Mouse (Mus musculus) forebrain, postnatal 0 days (tissue): ENCODE data around the gene G3bp2. TPM values are rescaled to one million over a fixed set of nuclear protein-coding genes. Genes with fewer than 3 reads are reported as not detected.

Source experiments
- ATAC-seq: fragments of 200-750 bp; cut with Nextera tagmentation; 2 replicates; pipeline ENCODE4 v1.8.0; 2017; ENCODE audit warnings: mild to moderate bottlenecking, moderate library complexity
- DNase-seq: peaks from one replicate; pipeline ENCODE4 v3.0.0-alpha.2; 2015
- H3K27ac ChIP-seq: fragments of 300-500 bp; sonication (generic); 2 replicates; pipeline ENCODE4 v1.5.1; 2014; ENCODE audit warnings: low read depth, mild to moderate bottlenecking, antibody characterized with exemption, low read length, moderate library complexity, mixed read lengths
- H3K27me3 ChIP-seq: fragments of 300-500 bp; sonication (generic); 2 replicates; pipeline ENCODE4 v1.6.1; 2014; ENCODE audit warnings: mild to moderate bottlenecking, low read length, mixed read lengths; ENCODE audit not compliant: insufficient read depth
- H3K36me3 ChIP-seq: fragments of 300-500 bp; sonication (generic); 2 replicates; pipeline ENCODE4 v1.6.1; 2014; ENCODE audit warnings: mild to moderate bottlenecking, moderate library complexity; ENCODE audit not compliant: insufficient read depth
- H3K4me1 ChIP-seq: fragments of 300-500 bp; sonication (generic); 2 replicates; pipeline ENCODE4 v1.6.1; 2014; ENCODE audit warnings: antibody characterized with exemption; ENCODE audit not compliant: insufficient read depth
- H3K4me2 ChIP-seq: fragments of 300-500 bp; sonication (generic); 2 replicates; pipeline ENCODE4 v1.6.1; 2014; ENCODE audit warnings: low read depth, mild to moderate bottlenecking, moderate library complexity
- H3K4me3 ChIP-seq: fragments of 300-500 bp; sonication (generic); 2 replicates; pipeline ENCODE4 v1.5.1; 2014; ENCODE audit warnings: low read depth, low read length, mixed read lengths
- H3K9ac ChIP-seq: fragments of 300-500 bp; sonication (generic); 2 replicates; pipeline ENCODE4 v1.6.1; 2014; ENCODE audit warnings: mild to moderate bottlenecking
- H3K9me3 ChIP-seq: fragments of 300-500 bp; sonication (generic); 2 replicates; pipeline ENCODE4 v1.6.1; 2016; ENCODE audit warnings: low read length
- CTCF ChIP-seq: sonication (generic); IDR thresholded peaks from 2 replicates; pipeline ENCODE4 v1.5.1; 2016; ENCODE audit warnings: antibody characterized with exemption, control low read depth, low read depth
- WGBS: fragments of 180-500 bp; shearing (Covaris S2); extraction: QIAGEN DNeasy Blood & Tissue Kit; methylation state at CpG from one replicate; pipeline ENCODE4 v1.1.7; 2014; 5-methylcytosine and 5-hydroxymethylcytosine counted together
- polyA plus RNA-seq: library from polyadenylated mRNA; unstranded; fragments of >200 nt; fragmentation: Nextera tagmentation; extraction: Ambion mirVana; gene quantifications from 2 replicates; pipeline ENCODE4 v1.2.1, GENCODE M21; 2015
- total RNA-seq: library from RNA; depleted of rRNA; stranded (reverse); fragments of >200 nt; gene quantifications from 2 replicates; pipeline ENCODE4 v1.2.3, GENCODE M21; 2014; rRNA removed

The G3bp2 gene
- total and polyA plus RNA-seq, 2 experiments from 2014 or later, result 221 to 315 TPM

- Histone ChIP-seq H3K27ac (no peak overlapping the region), H3K4me3 (no peak overlapping the region), H3K4me2 (no peak overlapping the region), H3K9ac (no peak overlapping the region), H3K36me3 (no peaks in the 10 kb centered on the region; the same call in 1 of the 2 replicates), H3K27me3 (no peaks in the 10 kb centered on the region), H3K9me3 (no peaks in the 10 kb centered on the region), H3K4me1 (no peaks in the 10 kb centered on the region)
- TF ChIP-seq CTCF, result no peak
- 69% methylated on average over 2 of the region's 2 CpGs for WGBS
- no peak for DNase-seq
- no peak for ATAC-seq
These were observed 63.6 kb downstream of the G3bp2 start for GRCm38 (mm10) chr5:92019960-92020359.

GRCm38 (mm10) chr5:92011756-92012155 is 71.8 kb downstream of the G3bp2 start:
- TF ChIP-seq CTCF, result no peak
- 60% methylated on average over 7 of the region's 7 CpGs for WGBS

GRCm38 (mm10) chr5:92009827-92010226 is 73.7 kb downstream of the G3bp2 start:
- no peak for DNase-seq
- Histone ChIP-seq H3K4me3 (no peak overlapping the region), H3K27me3 (no peaks in the 10 kb centered on the region), H3K4me1 (no peaks in the 10 kb centered on the region), H3K27ac (no peak overlapping the region), H3K36me3 (no peaks in the 10 kb centered on the region), H3K9ac (no peak overlapping the region), H3K4me2 (no peak overlapping the region), H3K9me3 (no peaks in the 10 kb centered on the region)
- ATAC-seq, result no peak
- 46% methylated on average over 2 of the region's 2 CpGs for WGBS
- no peak for TF ChIP-seq CTCF

More at GRCm38 (mm10) chr5:92011756-92012155, 71.8 kb downstream of the G3bp2 start:
- H3K4me1 ChIP-seq, result no peaks in the 10 kb centered on the region
- no peak overlapping the region for H3K9ac ChIP-seq
- H3K4me3 ChIP-seq, result no peak overlapping the region
- no peak for DNase-seq
- no peak overlapping the region for H3K27ac ChIP-seq
- ATAC-seq, result no peak
- H3K9me3 ChIP-seq, result no peaks in the 10 kb centered on the region
- no peaks in the 10 kb centered on the region for H3K27me3 ChIP-seq
- no peak overlapping the region for H3K4me2 ChIP-seq
- H3K36me3 ChIP-seq, result no peaks in the 10 kb centered on the region

- DNase-seq, result peak; percentile 38
- Histone ChIP-seq H3K9me3 (no peaks in the 10 kb centered on the region), H3K4me2 (no peak overlapping the region), H3K27ac (no peak overlapping the region), H3K27me3 (no peaks in the 10 kb centered on the region), H3K4me1 (no peaks in the 10 kb centered on the region), H3K9ac (no peak overlapping the region), H3K4me3 (no peak overlapping the region), H3K36me3 (no peaks in the 10 kb centered on the region)
- TF ChIP-seq CTCF, result peak; percentile 70
- 75% methylated on average over 2 of the region's 2 CpGs for WGBS
- peak; percentile 70 for ATAC-seq
These were observed 80.5 kb downstream of the G3bp2 start for GRCm38 (mm10) chr5:92003011-92003410.

Other genes starting within 250 kb of the G3bp2 start
- gene Rchy1, start 120.7 kb downstream of the G3bp2 start, total RNA-seq, result 39.9 and 40.0 TPM in 2 replicates
- gene Rchy1, start 120.7 kb downstream of the G3bp2 start, polyA plus RNA-seq, result 44.2 and 67.1 TPM in 2 replicates
- gene Odaph, start 96.2 kb downstream of the G3bp2 start, total RNA-seq, result 0.43 TPM in 1 of 2 replicates, not detected in the other
- 0.28 TPM in 1 of 2 replicates, not detected in the other for gene Odaph, start 96.2 kb downstream of the G3bp2 start, polyA plus RNA-seq
- gene Cdkl2, start 39.8 kb downstream of the G3bp2 start, total RNA-seq, result 17.6 and 20.8 TPM in 2 replicates
- gene Cdkl2, start 39.8 kb downstream of the G3bp2 start, polyA plus RNA-seq, result 17.6 and 24.1 TPM in 2 replicates
- gene Uso1, start 54.2 kb upstream of the G3bp2 start, total RNA-seq, result 18.9 and 19.1 TPM in 2 replicates
- gene Uso1, start 54.2 kb upstream of the G3bp2 start, polyA plus RNA-seq, result 19.6 and 24.8 TPM in 2 replicates
- not detected in 2 replicates for gene U90926, start 131.7 kb upstream of the G3bp2 start, total RNA-seq
- not detected in 2 replicates for gene U90926, start 131.7 kb upstream of the G3bp2 start, polyA plus RNA-seq
- gene Ppef2, start 172.6 kb upstream of the G3bp2 start, total RNA-seq, result 0.08 and 0.24 TPM in 2 replicates
- gene Ppef2, start 172.6 kb upstream of the G3bp2 start, polyA plus RNA-seq, result 0.31 and 0.44 TPM in 2 replicates
- 22.5 and 33.1 TPM in 2 replicates for gene Naaa, start 194.5 kb upstream of the G3bp2 start, total RNA-seq
- 15.4 and 23.6 TPM in 2 replicates for gene Naaa, start 194.5 kb upstream of the G3bp2 start, polyA plus RNA-seq
- 22.5 and 32.0 TPM in 2 replicates for gene Sdad1, start 226.8 kb upstream of the G3bp2 start, total RNA-seq
- gene Sdad1, start 226.8 kb upstream of the G3bp2 start, polyA plus RNA-seq, result 21.6 and 27.9 TPM in 2 replicates
- gene Cxcl9, start 244.4 kb upstream of the G3bp2 start, total RNA-seq, result not detected in 2 replicates
- gene Cxcl9, start 244.4 kb upstream of the G3bp2 start, polyA plus RNA-seq, result not detected in 2 replicates
- gene Art3, start 248.1 kb upstream of the G3bp2 start, total RNA-seq, result 3.0 and 3.5 TPM in 2 replicates
- 8.0 and 9.4 TPM in 2 replicates for gene Art3, start 248.1 kb upstream of the G3bp2 start, polyA plus RNA-seq